Mouse (Mus musculus) intestine, embryonic 16.5 days (tissue): Measurements from ENCODE around the gene Gm498. TPM values are rescaled to one million over a fixed set of nuclear protein-coding genes. Genes with fewer than 3 reads are reported as not detected.

Experiments used
- ATAC-seq: fragments of 200-750 bp; cut with Nextera tagmentation; 2 replicates; pipeline ENCODE4 v1.8.0; 2017; ENCODE audit warnings: moderate TSS enrichment, moderate library complexity
- H3K27ac ChIP-seq: fragments of 300-500 bp; sonication (generic); 2 replicates; pipeline ENCODE4 v1.5.1; 2014; ENCODE audit warnings: mild to moderate bottlenecking, low read length
- H3K27me3 ChIP-seq: fragments of 300-500 bp; sonication (generic); replicated peaks from 2 replicates; pipeline ENCODE4 v1.6.1; 2014; ENCODE audit warnings: low read length, control low read depth, mixed read lengths; ENCODE audit not compliant: control insufficient read depth, insufficient read depth
- H3K36me3 ChIP-seq: fragments of 300-500 bp; sonication (generic); 2 replicates; pipeline ENCODE4 v1.6.1; 2014; ENCODE audit warnings: low read length, control low read depth; ENCODE audit not compliant: control insufficient read depth, insufficient read depth
- H3K4me1 ChIP-seq: fragments of 300-500 bp; sonication (generic); 2 replicates; pipeline ENCODE4 v1.6.1; 2014; ENCODE audit warnings: low read length, control low read depth, mixed read lengths; ENCODE audit not compliant: control insufficient read depth, insufficient read depth
- H3K4me2 ChIP-seq: fragments of 300-500 bp; sonication (generic); 2 replicates; pipeline ENCODE4 v1.6.1; 2014; ENCODE audit warnings: low read depth, low read length, control low read depth
- H3K4me3 ChIP-seq: fragments of 300-500 bp; sonication (generic); 2 replicates; pipeline ENCODE4 v1.5.1; 2014; ENCODE audit warnings: mild to moderate bottlenecking, low read length
- H3K9ac ChIP-seq: fragments of 300-500 bp; sonication (generic); 2 replicates; pipeline ENCODE4 v1.6.1; 2014; ENCODE audit warnings: low read depth, low read length
- H3K9me3 ChIP-seq: fragments of 300-500 bp; sonication (generic); 2 replicates; pipeline ENCODE4 v1.6.1; 2016; ENCODE audit warnings: low read length, control low read depth; ENCODE audit not compliant: control insufficient read depth
- WGBS: fragments of 180-500 bp; shearing (Covaris S2); extraction: QIAGEN DNeasy Blood & Tissue Kit; methylation state at CpG from one replicate; pipeline ENCODE4 v1.1.7; 2014; 5-methylcytosine and 5-hydroxymethylcytosine counted together
- polyA plus RNA-seq: library from polyadenylated mRNA; unstranded; fragments of >200 nt; fragmentation: Nextera tagmentation; extraction: Ambion mirVana; gene quantifications from 2 replicates; pipeline ENCODE4 v1.2.1, GENCODE M21; 2015

The Gm498 gene
- polyA plus RNA-seq, result not detected in 2 replicates

- no peak within 1 kb of the TSS for H3K4me2 ChIP-seq
- WGBS, result 87% methylated on average over 2 of the region's 2 CpGs
- no peaks in the 10 kb centered on the region for H3K9me3 ChIP-seq
- no peaks in the 10 kb centered on the region for H3K4me1 ChIP-seq
- H3K4me3 ChIP-seq, result no peak within 1 kb of the TSS
- H3K27me3 ChIP-seq, result no peaks in the 10 kb centered on the region
- ATAC-seq, result no peak
- H3K36me3 ChIP-seq, result no peaks in the 10 kb centered on the region
- H3K27ac ChIP-seq, result no peak within 1 kb of the TSS
- no peak within 1 kb of the TSS for H3K9ac ChIP-seq
These were observed at the start of gene Gm498 for GRCm38 (mm10) chr7:143866538-143866937. TSS of gene Gm498 (plus strand) at chr7:143866838.

GRCm38 (mm10) chr7:143819201-143819600 is 47.4 kb upstream of the Gm498 start:
- Histone ChIP-seq H3K9ac (no peak overlapping the region), H3K27ac (no peak overlapping the region), H3K4me3 (no peak overlapping the region), H3K4me1 (peaks cover 13% of the 10 kb centered on the region), H3K4me2 (no peak overlapping the region), H3K36me3 (peaks cover 10% of the 10 kb centered on the region), H3K27me3 (no peaks in the 10 kb centered on the region), H3K9me3 (no peaks in the 10 kb centered on the region)
- no peak for ATAC-seq
- WGBS, result 69% methylated on average over 4 of the region's 4 CpGs

GRCm38 (mm10) chr7:143821241-143821640 is 45.4 kb upstream of the Gm498 start:
- H3K27ac ChIP-seq, result peak overlapping the region; percentile 75
- ATAC-seq, result peak; percentile 49
- no peaks in the 10 kb centered on the region for H3K27me3 ChIP-seq
- 72% methylated on average over 2 of the region's 2 CpGs for WGBS
- peak overlapping the region; percentile 7; the same call in 1 of the 2 replicates for H3K4me3 ChIP-seq
- H3K36me3 ChIP-seq, result peaks cover 8% of the 10 kb centered on the region
- no peak overlapping the region for H3K9ac ChIP-seq
- H3K4me2 ChIP-seq, result peak overlapping the region; percentile 74
- H3K4me1 ChIP-seq, result peaks cover 13% of the 10 kb centered on the region
- H3K9me3 ChIP-seq, result no peaks in the 10 kb centered on the region

GRCm38 (mm10) chr7:143822375-143823265 is 44.0 kb upstream of the Gm498 start, which contains the start of the genes Nadsyn1 and Dhcr7:
TSS of gene Nadsyn1 (minus strand) at chr7:143822849.
TSS of gene Dhcr7 (plus strand) at chr7:143823145.
- H3K27ac ChIP-seq, result peak within 1 kb of the TSS; percentile 79
- under 1% methylated on average over 40 of the region's 40 CpGs for WGBS

GRCm38 (mm10) chr7:143823266-143823605 is 43.4 kb upstream of the Gm498 start:
- WGBS, result 84% methylated on average over 4 of the region's 4 CpGs
- Histone ChIP-seq H3K9ac (peak overlapping the region; percentile 69), H3K4me1 (peaks cover 13% of the 10 kb centered on the region), H3K27ac (peak overlapping the region; percentile 79), H3K36me3 (peaks cover 2% of the 10 kb centered on the region; the same call in 1 of the 2 replicates), H3K27me3 (no peaks in the 10 kb centered on the region), H3K4me3 (peak overlapping the region; percentile 71), H3K9me3 (no peaks in the 10 kb centered on the region), H3K4me2 (peak overlapping the region; percentile 71)
- 0 out of 2 replicates have a peak, but pooled peaks have one; percentile 0 for ATAC-seq

More at GRCm38 (mm10) chr7:143822375-143823265, 44.0 kb upstream of the Gm498 start, which contains the start of the genes Nadsyn1 and Dhcr7:
- Histone ChIP-seq H3K4me1 (peaks cover 13% of the 10 kb centered on the region), H3K9me3 (no peaks in the 10 kb centered on the region), H3K9ac (peak within 1 kb of the TSS; percentile 81), H3K4me2 (peak within 1 kb of the TSS; percentile 74), H3K27me3 (no peaks in the 10 kb centered on the region), H3K36me3 (peaks cover 4% of the 10 kb centered on the region; the same call in 1 of the 2 replicates), H3K4me3 (peak within 1 kb of the TSS; percentile 71)
- ATAC-seq, result peak; percentile 97

- no peak for ATAC-seq
- no peaks in the 10 kb centered on the region; the same call in 1 of the 2 replicates for H3K36me3 ChIP-seq
- H3K4me3 ChIP-seq, result no peak overlapping the region
- H3K4me2 ChIP-seq, result no peak overlapping the region
- peaks cover 21% of the 10 kb centered on the region for H3K4me1 ChIP-seq
- no peak overlapping the region for H3K9ac ChIP-seq
- no peaks in the 10 kb centered on the region for H3K27me3 ChIP-seq
- WGBS, result 87% methylated on average over 2 of the region's 2 CpGs
- no peaks in the 10 kb centered on the region for H3K9me3 ChIP-seq
- no peak overlapping the region for H3K27ac ChIP-seq
These were observed 39.7 kb upstream of the Gm498 start for GRCm38 (mm10) chr7:143826985-143827384.

GRCm38 (mm10) chr7:143829504-143830331 is 36.9 kb upstream of the Gm498 start:
- Histone ChIP-seq H3K36me3 (no peaks in the 10 kb centered on the region; the same call in 1 of the 2 replicates), H3K27ac (peak overlapping the region; percentile 90), H3K9ac (peak overlapping the region; percentile 75), H3K27me3 (no peaks in the 10 kb centered on the region), H3K4me2 (peak overlapping the region; percentile 78), H3K4me1 (peaks cover 38% of the 10 kb centered on the region), H3K9me3 (no peaks in the 10 kb centered on the region), H3K4me3 (peak overlapping the region; percentile 56)
- ATAC-seq, result peak; percentile 96
- WGBS, result under 1% methylated on average over 37 of the region's 37 CpGs

GRCm38 (mm10) chr7:143830399-143830798 is 36.2 kb upstream of the Gm498 start:
- Histone ChIP-seq H3K36me3 (no peaks in the 10 kb centered on the region; the same call in 1 of the 2 replicates), H3K4me1 (peaks cover 45% of the 10 kb centered on the region), H3K4me3 (peak overlapping the region; percentile 56), H3K9me3 (no peaks in the 10 kb centered on the region), H3K27ac (peak overlapping the region; percentile 77), H3K4me2 (peak overlapping the region; percentile 78), H3K27me3 (no peaks in the 10 kb centered on the region), H3K9ac (peak overlapping the region; percentile 75)
- 10% methylated on average over 6 of the region's 6 CpGs for WGBS
- peak; percentile 6; the same call in 1 of the 2 replicates for ATAC-seq

GRCm38 (mm10) chr7:143832196-143832595 is 34.4 kb upstream of the Gm498 start:
- Histone ChIP-seq H3K36me3 (no peaks in the 10 kb centered on the region; the same call in 1 of the 2 replicates), H3K27ac (no peak overlapping the region), H3K4me2 (0 out of 2 replicates have a peak overlapping the region, but pooled peaks have one; percentile 78), H3K4me1 (peaks cover 51% of the 10 kb centered on the region), H3K9ac (no peak overlapping the region), H3K9me3 (no peaks in the 10 kb centered on the region), H3K4me3 (no peak overlapping the region), H3K27me3 (no peaks in the 10 kb centered on the region)
- no peak for ATAC-seq
- 72% methylated on average over 8 of the region's 8 CpGs for WGBS
